Mouse (Mus musculus) MEL (cell line): ENCODE measurements around the gene Filip1l.

Source experiments
- CTCF ChIP-seq, 3 experiments: IDR thresholded peaks in 2 of 3; conservative IDR thresholded peaks in 1 of 3; 2 replicates each; pipeline ENCODE4 v1.5.1; 2011 to 2012; ENCODE audit warnings: low read length in 3 of 3, low read depth in 2 of 3, mild to moderate bottlenecking in 2 of 3, improper control_type of control experiment in 1 of 3, inconsistent platforms in 1 of 3, mixed read lengths in 1 of 3, moderate library complexity in 1 of 3; ENCODE audit not compliant: control insufficient read depth in 1 of 3, insufficient read depth in 1 of 3, poor library complexity in 1 of 3, severe bottlenecking in 1 of 3
- GATA1 ChIP-seq: IDR thresholded peaks from 2 replicates; pipeline ENCODE4 v1.6.1; 2011; ENCODE audit warnings: low read depth, low read length, improper control_type of control experiment
- POLR2A ChIP-seq, 2 experiments: IDR thresholded peaks; 2 replicates each; pipeline ENCODE4 v1.6.1; 2011 to 2012; ENCODE audit warnings: low read length in 2 of 2, mild to moderate bottlenecking in 2 of 2, control low read depth in 1 of 2, improper control_type of control experiment in 1 of 2, low read depth in 1 of 2, moderate library complexity in 1 of 2; ENCODE audit not compliant: control insufficient read depth in 1 of 2, insufficient read depth in 1 of 2, poor library complexity in 1 of 2
- RAD21 ChIP-seq: IDR thresholded peaks from 2 replicates; pipeline ENCODE4 v1.6.1; 2011; ENCODE audit warnings: mild to moderate bottlenecking, low read depth, low read length, improper control_type of control experiment
- TBP ChIP-seq: IDR thresholded peaks from 2 replicates; pipeline ENCODE4 v1.8.0; 2011; ENCODE audit warnings: low read depth, low read length, improper control_type of control experiment
- USF2 ChIP-seq, 2 experiments: IDR thresholded peaks; 2 replicates each; pipeline ENCODE4 v1.6.1; 2011 to 2012; ENCODE audit warnings: improper control_type of control experiment in 2 of 2, low read length in 2 of 2, borderline replicate concordance in 1 of 2, inconsistent platforms in 1 of 2, low read depth in 1 of 2, mild to moderate bottlenecking in 1 of 2; ENCODE audit not compliant: insufficient read depth in 1 of 2

GRCm38 (mm10) chr16:57553235-57553634 is 200.3 kb downstream of the Filip1l start:
- TF ChIP-seq POLR2A (IDR thresholded peaks at IDR 0.05; ENCODE audit: control insufficient read depth in 1 of 2, insufficient read depth in 1 of 2, low read depth in 1 of 2, low read length in 2 of 2, poor library complexity in 1 of 2) = no peak
- TF ChIP-seq CTCF (IDR thresholded peaks at IDR 0.05 in 2 of 3, conservative IDR thresholded peaks at IDR 0.05 in 1 of 3; ENCODE audit: control insufficient read depth in 1 of 3, insufficient read depth in 1 of 3, low read depth in 2 of 3, low read length in 3 of 3, poor library complexity in 1 of 3, severe bottlenecking in 1 of 3) = no peak
- TF ChIP-seq GATA1 = no peak
- TF ChIP-seq TBP = no peak
- no peak for TF ChIP-seq RAD21
- TF ChIP-seq USF2 (IDR thresholded peaks at IDR 0.05; ENCODE audit: borderline replicate concordance in 1 of 2, insufficient read depth in 1 of 2, low read depth in 1 of 2, low read length in 2 of 2) = no peak
